In genomic region chr17:71284890-71285289, GRCm38 (mm10) we compare ENCODE assay signal across 15 mouse cellular contexts. TPM values are rescaled to one million over a fixed set of nuclear protein-coding genes. Genes with fewer than 3 reads are reported as not detected.
DNase-seq lines count a peak whose midpoint lies in the region; ATAC-seq lines count a peak whose summit lies in the region.
"Had no signal": no experiment of that assay in that cellular context is flagged by ENCODE, and none has a peak within 500 bp of the region (broad histone marks: within the 10 kb centered on the region; RNA-seq: fewer than 3 reads in every experiment).

No protein-coding gene starts in this region.

- peaks cover 80% of the 10 kb centered on the region for H3K4me1 ChIP-seq in heart, embryonic 13.5 days
- peaks cover 84% of the 10 kb centered on the region for H3K4me1 ChIP-seq in liver, embryonic 12.5 days

- peak overlapping the region; percentile 88 for H3K27ac ChIP-seq in heart, embryonic 13.5 days (replicated peaks)
- H3K27ac ChIP-seq in liver, embryonic 12.5 days: peak overlapping the region; percentile 97
- H3K27ac ChIP-seq: forebrain, embryonic 12.5 days; hindbrain, embryonic 14.5 days had no signal

- H3K36me3 ChIP-seq in heart, embryonic 13.5 days: no peaks in the 10 kb centered on the region
- 0 out of 2 replicates have a peak, but pooled peaks cover 4% of the 10 kb centered on the region for H3K36me3 ChIP-seq in liver, embryonic 12.5 days
- H3K36me3 ChIP-seq: forebrain, embryonic 12.5 days had no signal

- H3K4me2 ChIP-seq in heart, embryonic 13.5 days: peak overlapping the region; percentile 53
- peak overlapping the region; percentile 53 for H3K4me2 ChIP-seq in liver, embryonic 12.5 days
- H3K4me2 ChIP-seq: forebrain, embryonic 12.5 days; hindbrain, embryonic 14.5 days had no signal

- no peaks in the 10 kb centered on the region for H3K27me3 ChIP-seq in heart, embryonic 13.5 days (replicated peaks)
- H3K27me3 ChIP-seq in liver, embryonic 12.5 days (replicated peaks): no peaks in the 10 kb centered on the region
- H3K27me3 ChIP-seq: forebrain, embryonic 12.5 days had no signal

- intact Hi-C loops in gastrocnemius, postnatal 36 days (cut with DNase I): no loop called here

- WGBS in heart, embryonic 13.5 days: 4% methylated on average over 6 of the region's 6 CpGs
- 11% methylated on average over 6 of the region's 6 CpGs for WGBS in liver, embryonic 12.5 days (ENCODE audit: insufficient replicate concordance)

- ATAC-seq in heart, embryonic 13.5 days (ENCODE audit: extremely low read depth, insufficient number of reproducible peaks, low FRiP score, low TSS enrichment): no peak
- peak; percentile 66; the same call in 1 of the 2 replicates for ATAC-seq in liver, embryonic 12.5 days
- no peak for ATAC-seq in CD4-positive, CD25-positive, alpha-beta regulatory T cell, adult 4 months
- ATAC-seq in frontal cortex, adult (ENCODE audit: low TSS enrichment): no peak

- peak overlapping the region; percentile 50 for H3K9ac ChIP-seq in heart, embryonic 13.5 days
- H3K9ac ChIP-seq in liver, embryonic 12.5 days: peak overlapping the region; percentile 58
- H3K9ac ChIP-seq: forebrain, embryonic 12.5 days; hindbrain, embryonic 14.5 days had no signal

- peak overlapping the region; percentile 4; the same call in 1 of the 2 replicates for H3K4me3 ChIP-seq in heart, embryonic 13.5 days
- H3K4me3 ChIP-seq in liver, embryonic 12.5 days: peak overlapping the region; percentile 11; the same call in 1 of the 2 replicates
- H3K4me3 ChIP-seq: forebrain, embryonic 12.5 days had no signal

- no peaks in the 10 kb centered on the region for H3K9me3 ChIP-seq in heart, embryonic 13.5 days
- H3K9me3 ChIP-seq in liver, embryonic 12.5 days (replicated peaks): no peaks in the 10 kb centered on the region
- H3K9me3 ChIP-seq: forebrain, embryonic 12.5 days had no signal

- peak; percentile 23 for DNase-seq in gastrocnemius, postnatal 25 days
- DNase-seq in gastrocnemius, postnatal 36 days: no peak
- DNase-seq in 3T3-L1 (ENCODE audit: low read depth, low spot score): peak; percentile 82
- DNase-seq in embryo, embryonic 10.5 days (ENCODE audit: low spot score): no peak
- DNase-seq: adrenal gland, postnatal 10 days; kidney, adult 8-10 months; layer of hippocampus, adult 9-11 months; lung, postnatal 4 days; thymus, postnatal 14 days had no signal

RNA-seq across cellular contexts. Expression of gene Emilin2, which starts 26.9 kb away (rescaled TPM):
- 10 to 100 TPM in 1 of 2 experiments, 1 to 10 TPM in 1; 9.9 to 13.8 TPM for total RNA-seq in gastrocnemius, postnatal 25 days (2021)
- total RNA-seq in gastrocnemius, postnatal 36 days (2021): 1 to 10 TPM; 6.6 to 6.7 TPM
- polyA plus RNA-seq in heart, embryonic 13.5 days (2015; fragmentation: Nextera tagmentation; extraction: Ambion mirVana): 47.4 and 51.7 TPM in 2 replicates
- 28.9 and 31.1 TPM in 2 replicates for polyA plus RNA-seq in liver, embryonic 12.5 days (2016; fragmentation: Nextera tagmentation; extraction: Ambion mirVana)
- not detected for polyA plus RNA-seq in CD4-positive, CD25-positive, alpha-beta regulatory T cell, adult 4 months (2017; shearing (Covaris generic))

Comparison
In these comparisons a context has a peak if more than half of its experiments do, and no peak if none do; other contexts are left out.
1. DNase-seq: peak in gastrocnemius, postnatal 25 days (single experiment) and 3T3-L1 (single experiment); none in gastrocnemius, postnatal 36 days (0 of 2) and embryo, embryonic 10.5 days (single experiment).
2. RNA of gene Emilin2, which starts 26.9 kb away (polyA plus RNA-seq): 47.4 to 51.7 TPM in heart, embryonic 13.5 days and 28.9 to 31.1 TPM in liver, embryonic 12.5 days; not detected in CD4-positive, CD25-positive, alpha-beta regulatory T cell, adult 4 months; every median in the first group is over 10 times any median in the second.